Mouse (Mus musculus) ES-E14 (cell line): ENCODE results near the gene Ppt2. TPM values are rescaled to one million over a fixed set of nuclear protein-coding genes. Genes with fewer than 3 reads are reported as not detected.

Experiments used
- DNase-seq: peaks from one replicate; pipeline ENCODE4 v3.0.0-alpha.2; 2013; ENCODE audit warnings: low read depth, low spot score
- H3K27ac ChIP-seq: 2 replicates; pipeline ENCODE4 v1.5.1; 2012; ENCODE audit warnings: low read depth, mild to moderate bottlenecking, low read length, moderate library complexity, mixed read lengths; ENCODE audit not compliant: poor library complexity, insufficient read depth, severe bottlenecking
- H3K36me3 ChIP-seq: 2 replicates; pipeline ENCODE4 v1.6.1; 2012; ENCODE audit warnings: mild to moderate bottlenecking, low read length, moderate library complexity, mixed read lengths; ENCODE audit not compliant: control insufficient read depth, poor library complexity, insufficient read depth, severe bottlenecking
- H3K4me1 ChIP-seq, 2 experiments: fragments of 150-350 bp in 1 of 2; sonication (generic) in 1 of 2; 2 replicates each; pipeline ENCODE4 v1.6.1; 2012; ENCODE audit warnings: low read length in 2 of 2, mild to moderate bottlenecking in 1 of 2, mixed read lengths in 1 of 2; ENCODE audit not compliant: control insufficient read depth in 2 of 2, insufficient read depth in 2 of 2, poor library complexity in 1 of 2
- H3K4me3 ChIP-seq, 2 experiments: fragments of 150-350 bp in 1 of 2; sonication (generic) in 1 of 2; 2 replicates each; pipeline ENCODE4 v1.5.1; 2012; ENCODE audit warnings: low read length in 2 of 2, low read depth in 1 of 2, mild to moderate bottlenecking in 1 of 2, mixed read lengths in 1 of 2; ENCODE audit not compliant: insufficient read depth in 1 of 2, poor library complexity in 1 of 2, severe bottlenecking in 1 of 2
- H3K9ac ChIP-seq: 2 replicates; pipeline ENCODE4 v1.6.1; 2012; ENCODE audit warnings: low read depth, mild to moderate bottlenecking, low read length, mixed read lengths; ENCODE audit not compliant: poor library complexity, insufficient read depth, severe bottlenecking
- H3K9me3 ChIP-seq: fragments of 150-350 bp; sonication (generic); 2 replicates; pipeline ENCODE4 v1.6.1; 2012; ENCODE audit warnings: low read depth, mild to moderate bottlenecking, low read length; ENCODE audit not compliant: control insufficient read depth, insufficient read depth
- CHD2 ChIP-seq: IDR thresholded peaks from 2 replicates; pipeline ENCODE4 v1.6.1; 2014; ENCODE audit warnings: mild to moderate bottlenecking, low read depth, low read length, inconsistent platforms
- HCFC1 ChIP-seq: IDR thresholded peaks from 2 replicates; pipeline ENCODE4 v1.6.1; 2012; ENCODE audit warnings: low read length, inconsistent platforms, borderline replicate concordance; ENCODE audit not compliant: insufficient read depth
- MAFK ChIP-seq: IDR thresholded peaks from 2 replicates; pipeline ENCODE4 v1.6.1; 2014; ENCODE audit warnings: mild to moderate bottlenecking, low read depth, low read length, inconsistent platforms; ENCODE audit not compliant: insufficient read depth
- ZC3H11A ChIP-seq: IDR thresholded peaks from 2 replicates; pipeline ENCODE4 v1.6.1; 2012; ENCODE audit warnings: low read depth, mild to moderate bottlenecking, inconsistent platforms, low read length, borderline replicate concordance
- ZNF384 ChIP-seq: IDR thresholded peaks from 2 replicates; pipeline ENCODE4 v1.6.1; 2012; ENCODE audit warnings: low read depth, low read length, inconsistent platforms
- in situ Hi-C, 2 experiments: fragments of 600-800 bp; cut with MboI; formaldehyde crosslinking; loops; one replicate each; pipeline ENCODE4 v1.15.1; 2025; ENCODE audit warnings: low sequenced_read_pairs in 2 of 2, inconsistent platforms in 1 of 2; ENCODE audit not compliant: unreplicated experiment in 2 of 2
- total RNA-seq: library from RNA; depleted of rRNA; stranded (reverse); fragments of 300-350 nt; gene quantifications from 2 replicates; pipeline ENCODE4 v1.2.3, GENCODE M21; 2012

Gene Ppt2
- total RNA-seq, 1 experiment: 13.6 TPM

DNA sequence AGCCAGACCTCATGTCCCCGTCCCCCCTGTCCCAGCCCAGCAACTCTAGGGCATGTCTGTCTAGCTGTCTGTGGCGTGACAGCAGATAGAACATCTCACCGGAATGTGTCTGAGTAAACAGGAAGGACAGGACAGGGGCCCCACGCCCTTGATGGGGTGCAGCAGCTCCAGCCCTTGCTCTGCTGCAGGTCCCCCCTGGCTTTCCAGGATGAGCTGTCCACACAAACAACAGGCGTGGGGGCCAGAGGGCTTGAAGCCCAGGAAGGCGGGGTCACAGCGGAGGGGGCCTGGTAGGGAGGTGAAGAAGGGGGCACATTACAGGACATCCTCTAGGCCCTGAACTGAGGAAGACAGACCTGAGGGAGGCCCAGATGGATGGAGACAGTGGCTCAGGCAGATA lies 26.9 kb upstream of the Ppt2 start:
- H3K4me3 ChIP-seq: no peak overlapping the region
- H3K27ac ChIP-seq: no peak overlapping the region
- H3K9ac ChIP-seq: no peak overlapping the region
- DNase-seq: no peak
- no peaks in the 10 kb centered on the region for H3K9me3 ChIP-seq
- in situ Hi-C loops: no loop called here
- H3K36me3 ChIP-seq: peaks cover 41% of the 10 kb centered on the region
- H3K4me1 ChIP-seq: 0 out of 4 replicates have a peak, but pooled peaks cover 0 to 3% of the 10 kb centered on the region in 2 experiments
- no peak for TF ChIP-seq MAFK
- no peak for TF ChIP-seq ZC3H11A
- no peak for TF ChIP-seq HCFC1
- TF ChIP-seq CHD2: no peak
- TF ChIP-seq ZNF384: no peak

DNA sequence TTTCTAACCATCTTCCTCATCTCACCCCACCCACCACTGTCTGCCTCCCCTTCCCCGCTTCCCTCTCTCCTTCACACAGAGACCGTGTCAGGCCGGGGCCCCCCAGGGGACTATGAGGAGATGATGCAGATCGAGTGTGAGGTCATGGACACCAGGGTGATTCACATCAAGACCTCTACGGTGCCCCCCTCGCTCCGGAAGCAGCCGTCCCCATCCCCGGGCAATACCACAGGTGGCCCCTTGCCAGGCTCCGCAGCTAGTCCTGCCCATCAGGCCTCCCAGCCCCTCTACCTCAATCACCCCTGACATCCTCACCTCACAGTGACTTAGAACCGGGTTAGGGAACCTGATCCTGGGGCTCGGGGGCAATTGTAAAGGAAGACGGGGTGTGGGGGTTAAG lies 26.1 kb upstream of the Ppt2 start:
- Histone ChIP-seq H3K9ac (no peak overlapping the region), H3K27ac (no peak overlapping the region), H3K36me3 (peaks cover 44% of the 10 kb centered on the region), H3K9me3 (no peaks in the 10 kb centered on the region), H3K4me1 (0 out of 4 replicates have a peak, but pooled peaks cover 0 to 3% of the 10 kb centered on the region in 2 experiments), H3K4me3 (no peak overlapping the region)
- DNase-seq: no peak
- TF ChIP-seq CHD2 (no peak), ZC3H11A (no peak), HCFC1 (no peak), MAFK (no peak), ZNF384 (no peak)
- in situ Hi-C loops: no loop called here

DNA sequence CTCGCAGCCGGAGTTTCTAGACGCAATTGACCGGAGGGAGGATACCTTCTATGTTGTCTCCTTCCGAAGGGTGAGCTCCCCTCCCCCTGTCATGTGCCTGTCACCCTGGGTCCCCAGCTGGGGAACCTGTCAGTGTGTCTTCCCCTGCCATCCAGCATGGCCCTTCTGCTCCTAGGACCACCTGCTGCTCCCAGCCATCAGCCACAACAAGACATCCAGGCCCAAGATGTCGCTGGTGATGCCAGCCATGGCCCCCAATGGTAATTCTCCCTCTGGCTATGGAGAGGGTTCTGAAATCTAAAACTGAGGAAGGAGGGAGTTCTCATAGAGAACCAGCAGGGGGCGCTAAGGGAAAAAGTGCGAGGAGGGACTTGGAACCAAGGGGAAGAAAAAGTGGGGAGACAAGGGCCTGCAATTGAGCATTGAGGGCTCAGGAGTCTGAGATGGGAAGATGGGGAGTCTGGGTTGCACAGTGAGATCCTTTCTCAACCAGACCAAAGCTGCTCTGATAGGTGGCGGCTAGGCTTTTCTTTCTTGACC lies 25.5 kb upstream of the Ppt2 start:
- no peak for DNase-seq
- Histone ChIP-seq H3K27ac (no peak overlapping the region), H3K9ac (no peak overlapping the region), H3K36me3 (peaks cover 48% of the 10 kb centered on the region), H3K9me3 (no peaks in the 10 kb centered on the region), H3K4me1 (0 out of 4 replicates have a peak, but pooled peaks cover 0 to 3% of the 10 kb centered on the region in 2 experiments), H3K4me3 (no peak overlapping the region)
- TF ChIP-seq ZC3H11A: no peak
- TF ChIP-seq MAFK: no peak
- in situ Hi-C loops: no loop called here

- no peak overlapping the region for H3K27ac ChIP-seq
- peaks cover 0 to 4% of the 10 kb centered on the region in 2 experiments; a peak in 1 of 4 replicates for H3K4me1 ChIP-seq
- in situ Hi-C loops: no loop called here
- no peak overlapping the region for H3K9ac ChIP-seq
- H3K4me3 ChIP-seq: no peak overlapping the region
- no peaks in the 10 kb centered on the region for H3K9me3 ChIP-seq
- no peak for DNase-seq
- H3K36me3 ChIP-seq: peaks cover 53% of the 10 kb centered on the region
- TF ChIP-seq ZNF384 (no peak), HCFC1 (no peak), MAFK (no peak), CHD2 (no peak), ZC3H11A (no peak)
Observed at GRCm38 (mm10) chr17:34652985-34653384, 24.7 kb upstream of the Ppt2 start.

DNA sequence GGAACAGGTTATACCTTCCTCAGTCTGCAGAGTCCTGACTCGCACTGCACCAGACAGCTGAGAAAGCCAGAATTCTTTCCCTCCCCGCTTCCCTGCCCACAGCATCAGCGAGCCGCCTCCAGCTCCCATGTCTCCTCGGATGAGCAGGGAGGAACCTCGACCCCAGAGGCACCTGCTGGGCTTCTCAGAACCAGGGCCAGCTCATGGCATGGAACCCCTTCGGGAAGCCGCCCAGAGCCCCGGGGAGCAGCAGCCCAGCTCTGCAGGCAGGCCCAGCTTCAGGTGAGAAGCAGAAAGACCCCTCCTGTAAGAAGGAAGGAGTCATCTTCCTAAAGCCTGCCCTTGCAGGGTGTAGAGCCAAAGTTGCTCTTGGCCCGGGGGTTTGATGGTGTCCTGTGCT lies 24.2 kb upstream of the Ppt2 start:
- no peak for TF ChIP-seq ZC3H11A
- H3K4me1 ChIP-seq: peaks cover 0 to 5% of the 10 kb centered on the region in 2 experiments; a peak in 1 of 4 replicates
- H3K27ac ChIP-seq: no peak overlapping the region
- H3K9ac ChIP-seq: no peak overlapping the region
- in situ Hi-C loops: no loop called here
- no peaks in the 10 kb centered on the region for H3K9me3 ChIP-seq
- no peak overlapping the region for H3K4me3 ChIP-seq
- no peak for DNase-seq
- peaks cover 53% of the 10 kb centered on the region for H3K36me3 ChIP-seq
